Mouse (Mus musculus) ovary, postnatal 10 days (tissue): ENCODE measurements around the gene Shisa7.
A peak's percentile ranks its signal among the peaks of the same experiment; 100 is the strongest.
"Not testable (repeated sequence)": the region's sequence is repeated elsewhere in the genome, so short reads cannot be mapped to it uniquely, and the experiment has no call there.

Experiments
- DNase-seq: peaks from one replicate; pipeline ENCODE4 v3.0.0; 2022; ENCODE audit warnings: low spot score

The Shisa7 gene

GRCm38 (mm10) chr7:4793674-4794073 lies 50.8 kb downstream of the Shisa7 start:
- no peak for DNase-seq

GRCm38 (mm10) chr7:4793248-4793647 lies 51.2 kb downstream of the Shisa7 start:
- not testable (repeated sequence) for DNase-seq

DNA sequence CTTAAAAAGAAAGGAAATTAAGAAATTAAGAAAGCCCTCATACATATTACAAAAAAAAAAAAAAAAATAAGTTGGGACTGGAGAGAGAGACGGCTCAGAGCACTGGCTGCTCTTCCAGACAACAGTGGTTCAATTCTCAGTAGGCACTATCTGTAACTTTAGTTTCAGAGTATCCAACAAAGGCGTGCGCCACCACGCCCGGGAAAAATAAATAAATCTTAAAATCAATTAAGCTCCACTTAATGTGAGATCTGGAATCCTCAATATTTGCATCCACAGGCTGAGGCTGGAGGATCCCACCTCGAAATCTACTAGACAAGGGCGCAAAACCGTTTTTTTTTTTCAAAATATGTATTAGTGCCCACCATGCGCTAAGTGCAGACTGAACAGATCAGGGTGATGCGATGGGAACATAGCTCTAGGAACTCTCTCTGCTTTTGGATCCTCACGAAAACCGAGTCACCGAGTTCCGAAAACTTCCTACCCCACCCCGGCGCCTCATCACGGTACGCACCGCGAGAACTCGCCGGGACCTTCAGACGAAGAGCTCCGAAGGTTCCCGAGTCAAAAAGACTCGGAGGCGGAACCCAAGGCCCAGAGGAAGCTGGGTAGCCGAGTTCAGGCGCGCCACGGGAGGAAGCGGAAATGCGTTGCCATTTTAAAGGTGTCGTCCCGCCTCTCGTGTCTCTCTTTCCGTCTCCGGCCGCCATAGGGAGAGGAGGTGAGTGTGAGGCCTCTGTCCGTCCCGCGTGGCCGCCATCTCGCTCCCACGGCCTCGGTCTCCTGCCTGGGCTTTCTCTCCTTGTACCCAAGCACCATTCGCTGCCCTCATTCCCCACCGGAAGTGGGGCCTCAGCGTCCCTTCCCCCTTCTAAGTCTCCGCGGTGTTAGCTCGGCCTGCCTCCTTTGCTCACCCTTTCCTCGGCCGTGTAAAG lies 52.0 kb downstream of the Shisa7 start, which contains the start of gene Rpl28:
Gene Rpl28 (plus strand): TSS at position 597 of the 935 bp plus-strand sequence.
- peak; percentile 90 for DNase-seq

- DNase-seq: peak; percentile 38
Observed at GRCm38 (mm10) chr7:4789436-4789935, 55.0 kb downstream of the Shisa7 start, which contains the start of gene Tmem238. Gene Tmem238 (minus strand): TSS chr7:4789656.

DNA sequence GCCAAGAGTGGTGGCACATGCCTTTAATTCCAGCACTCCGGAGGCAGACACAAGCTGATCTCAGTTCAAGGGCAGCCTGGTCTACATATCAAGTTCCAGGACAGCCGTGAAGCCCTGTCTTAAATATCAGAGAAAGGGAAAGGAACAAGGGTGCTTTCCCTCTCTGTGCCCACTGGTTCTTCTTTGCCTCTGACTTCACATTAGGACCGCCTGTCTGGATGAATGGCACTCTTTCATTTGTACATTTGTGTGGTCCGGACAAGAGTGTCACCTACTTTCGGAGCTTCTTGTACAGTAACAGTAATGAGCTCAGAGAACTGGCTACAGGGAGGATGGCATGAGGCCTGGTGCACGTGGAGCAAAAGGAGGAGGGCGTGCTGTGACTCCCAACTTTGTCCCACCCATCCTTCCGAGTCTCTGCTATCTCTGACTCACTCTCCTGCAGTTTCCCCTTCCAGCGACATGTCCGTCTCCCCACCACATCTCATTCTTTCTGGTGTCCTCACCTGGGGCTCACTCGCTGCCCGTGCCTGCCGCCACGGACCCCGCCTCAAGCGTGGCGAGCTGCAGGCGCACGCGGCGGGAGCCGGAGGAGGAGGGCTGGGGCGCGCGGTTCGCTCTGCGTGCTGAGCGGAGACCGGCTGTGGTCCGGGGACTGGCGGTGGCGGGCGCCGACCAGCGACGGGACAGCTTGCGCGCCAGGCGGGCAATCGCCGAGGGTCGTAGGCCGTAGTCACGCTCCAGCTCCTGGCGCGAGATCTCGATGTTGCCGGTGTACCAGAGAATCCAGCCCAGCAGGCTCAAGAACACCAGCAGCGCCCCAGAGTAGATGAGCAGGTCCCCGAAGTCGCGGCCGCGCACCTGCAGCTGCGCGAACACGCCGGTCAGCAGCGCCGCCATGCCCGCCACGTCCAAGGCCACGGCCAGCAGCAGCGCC lies 55.7 kb downstream of the Shisa7 start:
- peak; percentile 49 for DNase-seq

- no peak for DNase-seq
Observed at GRCm38 (mm10) chr7:4783667-4784268, 60.7 kb downstream of the Shisa7 start.

DNA sequence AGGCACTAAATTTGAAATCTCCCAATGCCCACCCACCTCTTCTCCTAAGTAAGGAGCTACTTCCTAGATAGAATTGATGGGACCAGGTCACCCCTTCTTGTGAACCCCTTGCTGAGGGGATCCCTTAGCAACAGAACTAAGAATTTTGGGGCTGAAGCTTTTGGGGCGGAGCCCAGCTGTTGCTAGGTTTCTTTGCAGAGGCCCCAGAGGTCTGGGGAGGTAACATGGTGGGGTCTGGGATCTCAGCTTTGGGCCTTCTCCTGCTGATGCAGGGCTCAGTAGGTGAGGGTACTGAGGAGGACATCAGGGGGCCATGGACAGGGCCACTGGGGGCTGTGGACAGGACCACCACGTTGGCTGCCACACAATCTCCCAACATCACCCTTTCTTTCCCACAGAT lies 61.7 kb downstream of the Shisa7 start, which contains the start of the genes Il11 and Tmem190:
Gene Il11 (minus strand): TSS at position 101 of the 400 bp plus-strand sequence.
Gene Tmem190 (plus strand): TSS at position 179 of the 400 bp plus-strand sequence.
- DNase-seq: no peak

- DNase-seq: no peak
Observed at GRCm38 (mm10) chr7:4782130-4782529, 62.4 kb downstream of the Shisa7 start.

DNA sequence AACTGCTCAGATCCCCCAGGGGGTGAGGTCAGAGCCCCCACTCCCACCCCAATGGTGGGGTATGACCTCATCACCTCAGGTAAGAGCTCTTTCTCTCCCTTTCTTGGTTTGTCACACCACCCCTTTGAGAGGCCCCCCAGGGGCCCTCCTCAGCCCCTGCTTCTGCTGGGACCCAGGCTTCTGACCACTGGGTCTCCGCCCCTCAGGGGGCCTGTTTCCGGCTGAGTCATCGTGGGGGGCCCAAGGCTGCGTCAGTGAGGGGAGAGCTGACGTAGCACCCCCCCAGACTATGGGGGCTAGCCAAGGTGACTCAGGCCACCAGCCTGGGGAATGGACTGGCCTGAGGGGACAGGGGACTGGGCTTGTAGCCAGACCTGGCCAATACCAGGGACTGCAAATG lies 64.6 kb downstream of the Shisa7 start:
- no peak for DNase-seq

- DNase-seq: no peak
Observed at GRCm38 (mm10) chr7:4777851-4778637, 66.5 kb downstream of the Shisa7 start.

DNA sequence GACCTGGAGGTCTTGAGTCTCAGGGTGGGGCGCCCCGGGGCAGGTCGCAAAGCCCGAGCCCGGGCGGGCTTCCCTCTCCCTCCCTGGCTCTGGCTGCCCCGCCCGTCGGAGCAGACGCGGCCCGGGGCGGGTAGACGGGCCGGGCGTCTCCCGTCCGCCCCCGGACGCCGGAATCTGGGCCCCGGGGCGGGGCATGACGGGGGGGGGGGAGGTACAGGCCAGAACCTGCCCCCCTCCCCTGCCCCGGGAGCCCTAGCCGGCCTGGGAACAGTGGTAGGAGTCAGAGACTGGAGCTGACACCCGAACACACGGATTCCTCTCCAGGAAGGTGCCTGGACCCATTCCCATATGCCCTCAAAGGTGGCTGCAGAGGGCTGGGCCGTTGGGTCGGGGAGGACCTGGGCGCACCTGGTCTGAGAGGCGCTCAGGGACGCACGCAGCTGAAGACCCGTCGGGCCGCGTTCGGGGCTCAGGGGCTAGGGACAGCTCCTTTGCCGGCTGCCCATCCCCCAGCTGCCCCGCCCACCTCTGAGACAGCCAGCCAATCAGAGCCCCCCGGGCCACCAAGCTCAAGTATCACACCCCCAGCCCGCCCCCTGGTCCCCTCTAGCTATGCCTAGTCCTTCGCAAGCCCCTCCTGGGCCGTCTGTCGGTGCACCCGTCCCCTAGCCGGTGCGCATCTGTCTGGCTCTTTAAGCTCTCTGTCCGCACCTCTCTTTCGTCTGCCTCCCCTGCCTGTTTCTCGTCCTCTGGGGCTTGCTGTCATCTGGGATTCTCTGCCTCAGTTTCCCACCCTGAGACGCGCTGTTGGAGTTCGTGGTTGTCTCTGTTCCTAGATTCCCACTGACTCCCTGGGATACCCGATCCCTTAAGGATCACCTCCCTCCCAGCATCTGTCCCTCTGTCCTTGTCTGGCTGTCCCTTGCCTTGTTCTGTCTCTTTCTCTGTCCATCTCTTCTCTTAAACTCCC lies 67.3 kb downstream of the Shisa7 start:
- DNase-seq: no peak

DNA sequence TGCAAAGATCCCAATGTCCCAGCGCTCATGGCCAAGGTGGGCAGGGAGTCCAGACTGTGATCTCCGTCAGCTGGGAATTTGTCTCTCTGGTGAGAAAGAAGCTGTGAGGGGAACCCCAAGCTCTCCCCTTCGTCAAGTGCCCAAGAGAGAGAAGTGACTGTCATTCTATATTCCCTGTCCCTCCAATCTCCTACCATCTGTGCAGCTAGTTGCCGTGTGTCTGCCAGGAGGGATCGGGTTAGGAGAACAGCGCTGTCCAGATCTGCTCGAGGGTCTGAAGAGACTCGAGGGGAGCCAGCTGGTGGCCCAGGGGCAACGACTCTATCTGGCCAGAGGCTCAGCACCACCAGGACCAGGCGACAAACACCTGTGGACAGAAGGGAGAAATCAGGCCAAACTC lies 68.4 kb downstream of the Shisa7 start:
- DNase-seq: no peak
